16 mouse cellular contexts compared by ENCODE assay signal in genomic region chr6:8997326-8997725, GRCm38 (mm10). TPM values are rescaled to one million over a fixed set of nuclear protein-coding genes. Genes with fewer than 3 reads are reported as not detected.
DNase-seq lines count a peak whose midpoint lies in the region; ATAC-seq and TF ChIP-seq lines count a peak whose summit lies in the region.
"Had no signal": no experiment of that assay in that cellular context is flagged by ENCODE, and none has a peak within 500 bp of the region (broad histone marks: within the 10 kb centered on the region; RNA-seq: fewer than 3 reads in every experiment).

No protein-coding gene starts in this region.

- H3K27me3 ChIP-seq in limb, embryonic 14.5 days (ENCODE audit: control insufficient read depth, insufficient read depth, low read length): no peaks in the 10 kb centered on the region
- no peaks in the 10 kb centered on the region for H3K27me3 ChIP-seq in limb, embryonic 10.5 days (ENCODE audit: low read depth, poor library complexity, severe bottlenecking)
- H3K27me3 ChIP-seq in limb, embryonic 15.5 days: no peaks in the 10 kb centered on the region

- H3K9me3 ChIP-seq in limb, embryonic 14.5 days (ENCODE audit: control insufficient read depth, low read length): no peaks in the 10 kb centered on the region
- H3K9me3 ChIP-seq in limb, embryonic 10.5 days (replicated peaks): no peaks in the 10 kb centered on the region
- H3K9me3 ChIP-seq in limb, embryonic 15.5 days: no peaks in the 10 kb centered on the region

- no peak for TF ChIP-seq POLR2A in limb, embryonic 14.5 days (IDR thresholded peaks at IDR 0.05; ENCODE audit: borderline replicate concordance, extremely low read depth, insufficient read depth, insufficient read length)

- H3K27ac ChIP-seq in limb, embryonic 14.5 days (replicated peaks; ENCODE audit: low read depth, low read length): peak overlapping the region; percentile 10; the same call in 1 of the 2 replicates
- H3K27ac ChIP-seq in limb, embryonic 10.5 days: no peak overlapping the region
- H3K27ac ChIP-seq in limb, embryonic 15.5 days: 0 out of 2 replicates have a peak overlapping the region, but pooled peaks have one; percentile 70
- H3K27ac ChIP-seq: macrophage had no signal

- 62% methylated on average over 2 of the region's 2 CpGs for WGBS in limb, embryonic 14.5 days
- WGBS in limb, embryonic 10.5 days: 84% methylated on average over 2 of the region's 2 CpGs
- 52% methylated on average over 2 of the region's 2 CpGs for WGBS in limb, embryonic 15.5 days

- H3K4me2 ChIP-seq in limb, embryonic 14.5 days (replicated peaks; ENCODE audit: low read depth, low read length, severe bottlenecking): no peak overlapping the region
- no peak overlapping the region for H3K4me2 ChIP-seq in limb, embryonic 15.5 days

- no peak for DNase-seq in frontal cortex, postnatal 10 days (ENCODE audit: low spot score in 2 of 2)
- DNase-seq in limb, embryonic 14.5 days (ENCODE audit: low spot score): no peak
- no peak for DNase-seq in limb, embryonic 10.5 days (ENCODE audit: low spot score)
- peak; percentile 73 for DNase-seq in adrenal gland, postnatal 10 days
- no peak for DNase-seq in thymus, postnatal 14 days
- no peak for DNase-seq in spleen, adult 12 weeks (ENCODE audit: low spot score)
- DNase-seq: cerebellum, adult 2 months; heart, postnatal 10 days; liver, postnatal 0 days; midbrain, embryonic 14.5 days; retina, postnatal 1 day had no signal

- H3K9ac ChIP-seq in limb, embryonic 14.5 days (ENCODE audit: low read depth, low read length, severe bottlenecking): no peak overlapping the region
- no peak overlapping the region for H3K9ac ChIP-seq in limb, embryonic 15.5 days
- H3K9ac ChIP-seq: liver, postnatal 0 days had no signal

- no peaks in the 10 kb centered on the region for H3K36me3 ChIP-seq in limb, embryonic 14.5 days (ENCODE audit: control insufficient read depth, insufficient read depth, low read length)
- no peaks in the 10 kb centered on the region for H3K36me3 ChIP-seq in limb, embryonic 10.5 days
- H3K36me3 ChIP-seq in limb, embryonic 15.5 days: no peaks in the 10 kb centered on the region

- H3K4me1 ChIP-seq in limb, embryonic 14.5 days (ENCODE audit: control insufficient read depth, insufficient read depth, low read length): peaks cover 12% of the 10 kb centered on the region
- peaks cover 6% of the 10 kb centered on the region; the same call in 1 of the 2 replicates for H3K4me1 ChIP-seq in limb, embryonic 10.5 days
- H3K4me1 ChIP-seq in limb, embryonic 15.5 days: peaks cover 3% of the 10 kb centered on the region; the same call in 1 of the 2 replicates

- H3K4me3 ChIP-seq in limb, embryonic 14.5 days (replicated peaks; ENCODE audit: low read length): no peak overlapping the region
- H3K4me3 ChIP-seq in limb, embryonic 10.5 days: no peak overlapping the region
- H3K4me3 ChIP-seq in limb, embryonic 15.5 days: no peak overlapping the region

- peak; percentile 42; the same call in 1 of the 2 replicates for ATAC-seq in frontal cortex, adult (ENCODE audit: low TSS enrichment)
- ATAC-seq in limb, embryonic 14.5 days (ENCODE audit: low FRiP score, low read depth): no peak
- ATAC-seq in limb, embryonic 15.5 days (ENCODE audit: insufficient number of reproducible peaks, low FRiP score, low TSS enrichment, low read depth): no peak
- ATAC-seq: forebrain, embryonic 14.5 days; liver, postnatal 0 days had no signal

RNA-seq across cellular contexts. Expression of gene Nxph1, which starts 49.1 kb away (rescaled TPM):
- 1.4 and 1.8 TPM in 2 replicates for polyA plus RNA-seq in limb, embryonic 14.5 days (2012; rRNA removed)
- polyA plus RNA-seq in limb, embryonic 14.5 days (2014; fragmentation: Nextera tagmentation; extraction: Ambion mirVana): 1.7 and 2.0 TPM in 2 replicates
- polyA plus RNA-seq in limb, embryonic 10.5 days (2016; fragmentation: Nextera tagmentation; extraction: Ambion mirVana): not detected in 2 replicates
- total RNA-seq in adrenal gland, postnatal 10 days (2021): 1 to 10 TPM; 2.0 to 2.7 TPM
- 2.9 and 3.1 TPM in 2 replicates for polyA plus RNA-seq in limb, embryonic 15.5 days (2015; fragmentation: Nextera tagmentation; extraction: Ambion mirVana)
- total RNA-seq: granulocyte monocyte progenitor cell, adult 5-6 weeks; heart, postnatal 10 days had no signal
- polyA plus RNA-seq: liver, postnatal 0 days; macrophage had no signal
